Mouse (Mus musculus) small intestine, adult 2 months (tissue): Measurements from ENCODE around the gene Exosc2.

Experiments used
- CTCF ChIP-seq: fragments of 200-500 bp; IDR thresholded peaks from 2 replicates; pipeline ENCODE4 v1.5.1; 2012; ENCODE audit warnings: low read depth, mild to moderate bottlenecking, control low read depth, inconsistent platforms, low read length, moderate library complexity, mixed read lengths; ENCODE audit not compliant: insufficient replicate concordance, insufficient read length; ENCODE audit errors: extremely low read depth
- POLR2A ChIP-seq: fragments of 200-500 bp; IDR thresholded peaks from 2 replicates; pipeline ENCODE4 v1.6.1; 2012; ENCODE audit warnings: low read depth, mild to moderate bottlenecking, control low read depth, inconsistent platforms, low read length, moderate library complexity

- TF ChIP-seq CTCF (no peak), POLR2A (no peak)
These were observed 37.0 kb upstream of the Exosc2 start for GRCm38 (mm10) chr2:31633531-31633930.
